Mouse (Mus musculus) megakaryocyte, embryonic 14.5 days (primary cell): Measurements from ENCODE around the gene Rorc.

ENCODE experiments used
- FLI1 ChIP-seq: IDR thresholded peaks from 2 replicates; pipeline ENCODE4 v1.6.1; 2012; ENCODE audit warnings: low read length, inconsistent platforms, mixed read lengths
- GATA1 ChIP-seq: IDR thresholded peaks from 3 replicates; pipeline ENCODE4 v1.6.1; 2012; ENCODE audit warnings: mixed read lengths, low read length, inconsistent platforms, borderline replicate concordance

DNA sequence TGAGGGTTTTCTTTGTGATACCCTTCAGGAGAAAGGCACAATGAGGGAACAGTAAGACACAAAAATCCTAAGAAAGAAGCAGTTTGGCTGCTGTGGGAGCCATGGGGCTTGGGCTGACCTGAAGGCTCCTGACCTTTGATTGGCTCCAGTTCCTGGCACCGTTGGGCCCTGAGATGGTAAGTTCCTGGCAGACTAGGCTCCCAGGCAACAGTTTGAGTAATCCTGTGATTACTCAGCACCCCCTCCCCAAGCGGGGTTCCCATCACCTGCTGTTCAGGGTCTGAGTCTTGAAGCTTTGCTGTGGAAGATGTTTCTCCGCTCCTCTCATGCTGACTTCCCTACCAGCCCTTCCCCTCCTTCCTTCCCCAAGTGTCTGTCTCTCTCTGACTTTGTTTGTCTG is 10.9 kb downstream of the Rorc start:
- no peak for TF ChIP-seq GATA1
- no peak for TF ChIP-seq FLI1
